Mouse (Mus musculus) heart, embryonic 13.5 days (tissue): ENCODE data around the gene Eno1. TPM values are rescaled to one million over a fixed set of nuclear protein-coding genes. Genes with fewer than 3 reads are reported as not detected.

Experiments
- ATAC-seq: fragments of 200-750 bp; cut with Nextera tagmentation; 2 replicates; pipeline ENCODE4 v1.8.0; 2017; ENCODE audit warnings: moderate TSS enrichment; ENCODE audit not compliant: insufficient number of reproducible peaks, low FRiP score, low TSS enrichment; ENCODE audit errors: extremely low read depth
- H3K27ac ChIP-seq: fragments of 300-500 bp; sonication (generic); replicated peaks from 2 replicates; pipeline ENCODE4 v1.5.1; 2015; ENCODE audit warnings: moderate library complexity, mild to moderate bottlenecking, inconsistent platforms
- H3K27me3 ChIP-seq: fragments of 300-500 bp; sonication (generic); replicated peaks from 2 replicates; pipeline ENCODE4 v1.6.1; 2015; ENCODE audit warnings: mild to moderate bottlenecking, inconsistent platforms
- H3K36me3 ChIP-seq: fragments of 300-500 bp; sonication (generic); 2 replicates; pipeline ENCODE4 v1.6.1; 2015; ENCODE audit warnings: mild to moderate bottlenecking, inconsistent platforms
- H3K4me1 ChIP-seq: fragments of 300-500 bp; sonication (generic); 2 replicates; pipeline ENCODE4 v1.6.1; 2015; ENCODE audit warnings: inconsistent platforms
- H3K4me2 ChIP-seq: fragments of 300-500 bp; sonication (generic); 2 replicates; pipeline ENCODE4 v1.6.1; 2015; ENCODE audit warnings: inconsistent platforms, mild to moderate bottlenecking, moderate library complexity
- H3K4me3 ChIP-seq: fragments of 300-500 bp; sonication (generic); 2 replicates; pipeline ENCODE4 v1.5.1; 2015; ENCODE audit warnings: moderate library complexity, mild to moderate bottlenecking, inconsistent platforms
- H3K9ac ChIP-seq: fragments of 300-500 bp; sonication (generic); 2 replicates; pipeline ENCODE4 v1.6.1; 2015; ENCODE audit warnings: inconsistent platforms, mild to moderate bottlenecking, moderate library complexity
- H3K9me3 ChIP-seq: fragments of 300-500 bp; sonication (generic); 2 replicates; pipeline ENCODE4 v1.6.1; 2016; ENCODE audit warnings: inconsistent platforms
- WGBS: fragments of 180-500 bp; shearing (Covaris S2); methylation state at CpG from one replicate; pipeline ENCODE4 v1.1.7; 2015; ENCODE audit warnings: mixed read lengths; 5-methylcytosine and 5-hydroxymethylcytosine counted together
- polyA plus RNA-seq: library from polyadenylated mRNA; unstranded; fragments of >200 nt; fragmentation: Nextera tagmentation; extraction: Ambion mirVana; gene quantifications from 2 replicates; pipeline ENCODE4 v1.2.1, GENCODE M21; 2015

Gene Eno1
- polyA plus RNA-seq, 1 experiment from 2014 or later, result 1,911 TPM

DNA sequence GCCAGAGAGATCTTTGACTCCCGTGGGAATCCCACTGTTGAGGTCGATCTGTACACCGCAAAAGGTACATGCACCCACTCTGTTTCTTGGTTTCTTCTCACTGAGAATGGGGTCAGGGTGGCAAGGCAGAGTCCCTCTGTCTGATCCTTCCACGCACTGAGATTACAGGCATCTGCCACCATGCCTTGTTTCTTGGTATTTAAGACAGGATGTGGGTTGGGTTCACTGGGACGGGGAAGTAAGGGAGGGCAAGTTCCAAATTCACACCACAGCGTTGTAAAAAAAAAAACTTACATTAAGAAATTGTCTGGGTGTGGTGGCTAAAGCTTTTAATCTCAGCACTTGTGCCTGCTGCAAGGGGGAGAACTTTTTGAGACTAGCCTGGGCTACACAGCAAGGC, 3.0 kb downstream of the Eno1 start:
- H3K4me3 ChIP-seq, result peak overlapping the region; percentile 92
- H3K9me3 ChIP-seq, result no peaks in the 10 kb centered on the region
- no peaks in the 10 kb centered on the region for H3K27me3 ChIP-seq
- H3K9ac ChIP-seq, result peak overlapping the region; percentile 99
- H3K4me1 ChIP-seq, result peaks cover 76% of the 10 kb centered on the region
- ATAC-seq, result no peak
- peak overlapping the region; percentile 99 for H3K27ac ChIP-seq
- H3K36me3 ChIP-seq, result peaks cover 55% of the 10 kb centered on the region
- peak overlapping the region; percentile 75 for H3K4me2 ChIP-seq
- WGBS, result 24% methylated on average over 6 of the region's 6 CpGs

DNA sequence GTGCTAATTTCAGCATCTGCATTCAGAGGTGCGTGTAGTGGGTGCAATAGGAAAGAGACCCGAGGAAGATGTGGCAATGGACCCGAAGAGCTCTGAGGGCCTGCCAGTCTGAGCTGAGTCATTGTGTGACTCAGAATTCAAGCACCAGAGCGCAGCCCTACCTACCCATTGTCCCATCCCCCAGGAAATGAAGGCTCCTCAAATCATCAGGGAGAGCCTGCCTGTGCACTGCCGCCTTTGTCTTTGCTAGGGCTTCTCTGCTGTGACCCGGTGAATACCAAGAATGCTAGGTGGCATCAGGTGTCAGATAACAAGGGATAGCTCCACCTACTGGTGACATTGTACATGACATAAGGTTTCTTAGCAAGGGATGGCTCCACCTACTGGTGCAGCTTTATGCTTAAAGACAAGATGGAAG, 3.4 kb downstream of the Eno1 start:
- Histone ChIP-seq H3K9me3 (no peaks in the 10 kb centered on the region), H3K9ac (peak overlapping the region; percentile 99), H3K4me3 (peak overlapping the region; percentile 92), H3K36me3 (peaks cover 60% of the 10 kb centered on the region), H3K4me2 (peak overlapping the region; percentile 75), H3K4me1 (peaks cover 75% of the 10 kb centered on the region), H3K27me3 (no peaks in the 10 kb centered on the region), H3K27ac (peak overlapping the region; percentile 99)
- 3% methylated on average over 6 of the region's 6 CpGs for WGBS
- ATAC-seq, result 0 out of 2 replicates have a peak, but pooled peaks have one; percentile 5

- Histone ChIP-seq H3K9me3 (no peaks in the 10 kb centered on the region), H3K4me3 (peak overlapping the region; percentile 29), H3K4me1 (peaks cover 71% of the 10 kb centered on the region), H3K9ac (peak overlapping the region; percentile 54), H3K36me3 (peaks cover 65% of the 10 kb centered on the region), H3K27me3 (no peaks in the 10 kb centered on the region), H3K27ac (no peak overlapping the region), H3K4me2 (peak overlapping the region; percentile 50)
- ATAC-seq, result no peak
- 60% methylated on average over 1 of the region's 1 CpGs for WGBS
These were observed 3.9 kb downstream of the Eno1 start for GRCm38 (mm10) chr4:150240381-150240886.

GRCm38 (mm10) chr4:150241708-150242107, 5.2 kb downstream of the Eno1 start:
- Histone ChIP-seq H3K9ac (peak overlapping the region; percentile 54), H3K4me3 (0 out of 2 replicates have a peak overlapping the region, but pooled peaks have one; percentile 1), H3K4me2 (peak overlapping the region; percentile 50), H3K36me3 (peaks cover 77% of the 10 kb centered on the region), H3K4me1 (peaks cover 74% of the 10 kb centered on the region), H3K27ac (no peak overlapping the region), H3K27me3 (no peaks in the 10 kb centered on the region), H3K9me3 (no peaks in the 10 kb centered on the region)
- 74% methylated on average over 4 of the region's 4 CpGs for WGBS
- ATAC-seq, result no peak

GRCm38 (mm10) chr4:150242745-150243144, 6.2 kb downstream of the Eno1 start:
- Histone ChIP-seq H3K27ac (no peak overlapping the region), H3K9ac (0 out of 2 replicates have a peak overlapping the region, but pooled peaks have one; percentile 54), H3K27me3 (no peaks in the 10 kb centered on the region), H3K4me2 (no peak overlapping the region), H3K36me3 (peaks cover 88% of the 10 kb centered on the region), H3K9me3 (no peaks in the 10 kb centered on the region), H3K4me3 (no peak overlapping the region), H3K4me1 (peaks cover 79% of the 10 kb centered on the region)
- no peak for ATAC-seq
- 76% methylated on average over 5 of the region's 5 CpGs for WGBS

- no peak overlapping the region for H3K4me2 ChIP-seq
- ATAC-seq, result no peak
These were observed 9.4 kb downstream of the Eno1 start for GRCm38 (mm10) chr4:150245876-150246275.

DNA sequence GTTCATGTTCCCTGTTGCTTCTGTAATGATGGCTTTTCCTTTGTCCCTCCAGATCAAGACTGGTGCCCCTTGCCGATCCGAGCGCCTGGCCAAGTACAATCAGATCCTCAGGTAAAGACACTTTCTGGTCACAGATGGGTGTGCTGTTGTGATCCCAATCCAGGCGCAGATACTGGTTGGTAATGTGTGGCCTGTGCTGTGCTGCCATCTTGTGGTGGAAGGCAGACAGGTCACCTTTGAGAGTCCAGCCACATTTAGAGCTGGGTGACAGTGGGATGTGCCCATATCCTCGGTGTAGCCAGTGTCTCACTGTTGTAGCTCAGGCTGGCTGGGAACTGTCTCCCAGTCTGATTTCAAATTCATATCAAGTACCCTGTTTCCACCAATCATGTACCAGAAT, 11.5 kb downstream of the Eno1 start:
- H3K27ac ChIP-seq, result no peak overlapping the region
- peaks cover 100% of the 10 kb centered on the region for H3K36me3 ChIP-seq
- no peaks in the 10 kb centered on the region for H3K9me3 ChIP-seq
- peaks cover 42% of the 10 kb centered on the region for H3K4me1 ChIP-seq
- no peak overlapping the region for H3K4me3 ChIP-seq
- no peak overlapping the region for H3K9ac ChIP-seq
- H3K4me2 ChIP-seq, result no peak overlapping the region
- no peaks in the 10 kb centered on the region for H3K27me3 ChIP-seq
- no peak for ATAC-seq
- 67% methylated on average over 5 of the region's 5 CpGs for WGBS

More at GRCm38 (mm10) chr4:150245876-150246275, 9.4 kb downstream of the Eno1 start:
- Histone ChIP-seq H3K27ac (0 out of 2 replicates have a peak overlapping the region, but pooled peaks have one; percentile 9), H3K4me1 (peaks cover 64% of the 10 kb centered on the region), H3K27me3 (no peaks in the 10 kb centered on the region), H3K9ac (no peak overlapping the region), H3K36me3 (peaks cover 100% of the 10 kb centered on the region), H3K4me3 (no peak overlapping the region), H3K9me3 (no peaks in the 10 kb centered on the region)
- WGBS, result 27% methylated on average over 2 of the region's 2 CpGs

DNA sequence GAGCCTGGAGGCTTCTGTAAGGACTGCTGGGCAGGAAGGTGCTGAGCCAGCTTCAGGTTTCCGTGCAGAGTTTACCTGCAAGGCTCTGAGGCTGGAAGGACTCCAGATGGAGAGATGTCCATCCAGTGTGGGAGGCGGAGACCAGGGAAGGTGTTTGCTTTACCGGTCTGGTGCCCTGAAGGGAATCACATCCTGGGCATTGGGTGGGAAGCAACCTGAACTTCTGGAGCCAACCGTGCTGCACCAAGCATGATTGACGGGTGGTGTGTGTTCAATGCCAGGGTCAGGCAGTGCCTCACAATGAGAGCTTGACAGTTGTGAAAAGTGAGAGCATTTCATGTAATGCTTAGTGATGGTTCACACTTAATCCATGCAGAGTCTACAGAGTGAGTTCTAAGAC, 12.4 kb downstream of the Eno1 start:
- Histone ChIP-seq H3K4me3 (no peak overlapping the region), H3K4me2 (no peak overlapping the region), H3K4me1 (peaks cover 33% of the 10 kb centered on the region), H3K9me3 (no peaks in the 10 kb centered on the region), H3K36me3 (peaks cover 93% of the 10 kb centered on the region), H3K27me3 (no peaks in the 10 kb centered on the region), H3K9ac (no peak overlapping the region), H3K27ac (no peak overlapping the region)
- WGBS, result 83% methylated on average over 5 of the region's 5 CpGs
- no peak for ATAC-seq

DNA sequence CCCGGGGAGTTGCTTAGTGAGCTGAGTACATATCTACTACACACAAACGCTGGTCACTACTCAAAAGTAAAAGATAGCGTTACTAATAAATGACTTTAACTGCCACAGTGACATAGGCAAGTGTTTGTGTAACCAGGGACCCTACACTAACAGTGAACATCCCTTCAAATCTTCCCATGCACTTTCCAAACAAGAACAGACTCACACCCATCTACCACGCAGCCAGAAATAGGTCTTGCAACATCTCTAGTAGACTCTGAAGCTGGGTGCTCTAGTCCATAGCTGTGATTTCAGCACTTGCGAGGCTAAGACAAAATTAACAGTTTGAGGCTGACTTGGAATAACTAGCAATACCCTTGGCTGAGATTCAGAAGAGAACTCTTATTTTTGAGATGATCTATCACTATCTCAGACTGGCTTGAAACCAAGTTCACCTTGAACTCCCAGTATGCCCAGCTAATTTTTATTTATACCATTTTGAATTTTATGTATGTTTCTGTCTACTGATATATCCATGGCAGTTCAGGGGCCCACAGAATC, 13.3 kb downstream of the Eno1 start:
- no peak for ATAC-seq
- no peak overlapping the region for H3K4me2 ChIP-seq

GRCm38 (mm10) chr4:150250549-150251422, 14.3 kb downstream of the Eno1 start:
- H3K27me3 ChIP-seq, result no peaks in the 10 kb centered on the region
- H3K27ac ChIP-seq, result peak overlapping the region; percentile 70
- H3K9ac ChIP-seq, result peak overlapping the region; percentile 38; the same call in 1 of the 2 replicates
- no peaks in the 10 kb centered on the region for H3K9me3 ChIP-seq
- no peak for ATAC-seq
- H3K4me3 ChIP-seq, result no peak overlapping the region
- peaks cover 23% of the 10 kb centered on the region for H3K4me1 ChIP-seq
- peaks cover 80% of the 10 kb centered on the region for H3K36me3 ChIP-seq
- 64% methylated on average over 18 of the region's 18 CpGs for WGBS
- no peak overlapping the region for H3K4me2 ChIP-seq

More for the DNA sequence above, 13.3 kb downstream of the Eno1 start:
- H3K36me3 ChIP-seq, result peaks cover 87% of the 10 kb centered on the region
- 66% methylated on average over 5 of the region's 5 CpGs for WGBS
- no peak overlapping the region for H3K9ac ChIP-seq
- no peaks in the 10 kb centered on the region for H3K27me3 ChIP-seq
- H3K9me3 ChIP-seq, result no peaks in the 10 kb centered on the region
- H3K4me3 ChIP-seq, result no peak overlapping the region
- peaks cover 28% of the 10 kb centered on the region for H3K4me1 ChIP-seq
- peak overlapping the region; percentile 70 for H3K27ac ChIP-seq

DNA sequence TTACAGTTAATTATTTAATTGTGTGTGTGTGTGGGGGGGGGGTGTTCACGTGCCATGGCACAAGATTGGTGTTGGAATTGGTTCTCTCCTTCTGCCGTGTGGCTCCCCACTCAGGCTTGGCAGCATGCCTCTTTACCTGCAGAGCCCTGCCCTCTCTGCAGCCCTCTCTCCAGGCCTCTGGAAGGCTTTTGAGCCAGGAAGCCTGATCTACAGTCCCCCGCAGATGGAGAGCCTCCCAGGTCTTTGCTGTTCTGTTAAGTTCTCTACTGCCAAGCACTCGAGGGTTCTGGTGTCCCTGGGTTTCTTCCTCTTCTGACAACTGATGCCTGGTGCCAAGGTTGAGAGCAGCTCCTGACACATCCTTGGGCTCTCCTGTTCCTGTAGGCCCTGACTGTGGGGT, 17.9 kb downstream of the Eno1 start:
- H3K9ac ChIP-seq, result no peak overlapping the region
- H3K36me3 ChIP-seq, result peaks cover 49% of the 10 kb centered on the region
- H3K4me3 ChIP-seq, result no peak overlapping the region
- H3K27ac ChIP-seq, result no peak overlapping the region
- H3K9me3 ChIP-seq, result no peaks in the 10 kb centered on the region
- no peaks in the 10 kb centered on the region for H3K27me3 ChIP-seq
- 55% methylated on average over 4 of the region's 4 CpGs for WGBS
- H3K4me1 ChIP-seq, result peaks cover 34% of the 10 kb centered on the region
- no peak overlapping the region for H3K4me2 ChIP-seq
- ATAC-seq, result no peak
